Comparison of ENCODE assay signal across 11 mouse cellular contexts in genomic region chr1:78204341-78204740, GRCm38 (mm10). TPM values are rescaled to one million over a fixed set of nuclear protein-coding genes. Genes with fewer than 3 reads are reported as not detected.
DNase-seq lines count a peak whose midpoint lies in the region; ATAC-seq and TF ChIP-seq lines count a peak whose summit lies in the region.
"Had no signal": no experiment of that assay in that cellular context is flagged by ENCODE, and none has a peak within 500 bp of the region (broad histone marks: within the 10 kb centered on the region; RNA-seq: fewer than 3 reads in every experiment).

No protein-coding gene starts in this region.

- H3K9me3 ChIP-seq in kidney, postnatal 0 days (replicated peaks; ENCODE audit: low read length): no peaks in the 10 kb centered on the region
- no peaks in the 10 kb centered on the region for H3K9me3 ChIP-seq in hindbrain, embryonic 12.5 days (replicated peaks)
- H3K9me3 ChIP-seq in limb, embryonic 10.5 days (replicated peaks): no peaks in the 10 kb centered on the region
- H3K9me3 ChIP-seq in neural tube, embryonic 14.5 days (ENCODE audit: control insufficient read depth, low read length): no peaks in the 10 kb centered on the region
- H3K9me3 ChIP-seq: liver, embryonic 15.5 days had no signal

- ATAC-seq in kidney, postnatal 0 days (replicated peaks; ENCODE audit: low FRiP score, low read depth): no peak
- no peak for ATAC-seq in hindbrain, embryonic 12.5 days (ENCODE audit: low FRiP score)
- ATAC-seq in neural tube, embryonic 14.5 days (ENCODE audit: low read depth): no peak
- no peak for ATAC-seq in megakaryocyte-erythroid progenitor cell, adult 5-6 weeks (replicated peaks; ENCODE audit: low FRiP score, low TSS enrichment, poor library complexity, severe bottlenecking)

- H3K27ac ChIP-seq in kidney, postnatal 0 days: no peak overlapping the region
- no peak overlapping the region for H3K27ac ChIP-seq in kidney, adult 2 months (ENCODE audit: insufficient read depth, low read depth, low read length)
- H3K27ac ChIP-seq in hindbrain, embryonic 12.5 days: no peak overlapping the region
- no peak overlapping the region for H3K27ac ChIP-seq in limb, embryonic 10.5 days
- no peak overlapping the region for H3K27ac ChIP-seq in neural tube, embryonic 14.5 days (ENCODE audit: low read depth, low read length)
- H3K27ac ChIP-seq: liver, embryonic 15.5 days had no signal

- TF ChIP-seq CTCF in kidney, postnatal 0 days (IDR thresholded peaks at IDR 0.05; ENCODE audit: low read depth): no peak
- TF ChIP-seq CTCF in kidney, adult 2 months (conservative IDR thresholded peaks at IDR 0.05; ENCODE audit: insufficient read depth, insufficient read length, low read depth, low read length): no peak

- no peaks in the 10 kb centered on the region for H3K4me1 ChIP-seq in kidney, postnatal 0 days (replicated peaks; ENCODE audit: insufficient read depth, low read length)
- no peaks in the 10 kb centered on the region for H3K4me1 ChIP-seq in kidney, adult 2 months (ENCODE audit: control insufficient read depth, insufficient read depth, low read length)
- H3K4me1 ChIP-seq in hindbrain, embryonic 12.5 days: peaks cover 14% of the 10 kb centered on the region
- H3K4me1 ChIP-seq in limb, embryonic 10.5 days: peaks cover 16% of the 10 kb centered on the region
- H3K4me1 ChIP-seq in neural tube, embryonic 14.5 days (ENCODE audit: control insufficient read depth, insufficient read depth, low read length): 0 out of 2 replicates have a peak, but pooled peaks cover 5% of the 10 kb centered on the region
- H3K4me1 ChIP-seq: liver, embryonic 15.5 days had no signal

- H3K27me3 ChIP-seq in kidney, postnatal 0 days (ENCODE audit: insufficient read depth, low read length): peaks cover 89% of the 10 kb centered on the region
- H3K27me3 ChIP-seq in kidney, adult 2 months (replicated peaks; ENCODE audit: control insufficient read depth, insufficient read depth, low read length): peaks cover 14% of the 10 kb centered on the region
- H3K27me3 ChIP-seq in hindbrain, embryonic 12.5 days: peaks cover 87% of the 10 kb centered on the region
- peaks cover 99% of the 10 kb centered on the region for H3K27me3 ChIP-seq in limb, embryonic 10.5 days (ENCODE audit: low read depth, poor library complexity, severe bottlenecking)
- H3K27me3 ChIP-seq in neural tube, embryonic 14.5 days (ENCODE audit: control insufficient read depth, insufficient read depth, low read length): peaks cover 48% of the 10 kb centered on the region

- no peak for DNase-seq in kidney, postnatal 0 days (ENCODE audit: low spot score)
- no peak for DNase-seq in kidney, adult 2 months
- DNase-seq in limb, embryonic 10.5 days (ENCODE audit: low spot score): no peak
- no peak for DNase-seq in left cerebral cortex, adult 9 months (ENCODE audit: low spot score in 2 of 2)
- DNase-seq: cerebellum, adult 11 months had no signal

- 20% methylated on average over 4 of the region's 4 CpGs for WGBS in kidney, postnatal 0 days
- WGBS in kidney, adult 2 months: 30% methylated on average over 4 of the region's 4 CpGs
- 29% methylated on average over 4 of the region's 4 CpGs for WGBS in hindbrain, embryonic 12.5 days
- 11% methylated on average over 4 of the region's 4 CpGs for WGBS in limb, embryonic 10.5 days
- 25% methylated on average over 4 of the region's 4 CpGs for WGBS in neural tube, embryonic 14.5 days

- H3K9ac ChIP-seq in kidney, postnatal 0 days (ENCODE audit: low read depth, low read length): no peak overlapping the region
- H3K9ac ChIP-seq in hindbrain, embryonic 12.5 days: no peak overlapping the region
- H3K9ac ChIP-seq in neural tube, embryonic 14.5 days (replicated peaks; ENCODE audit: low read depth, low read length): no peak overlapping the region
- H3K9ac ChIP-seq: liver, embryonic 15.5 days had no signal

- H3K4me2 ChIP-seq in kidney, postnatal 0 days (ENCODE audit: low read length): peak overlapping the region; percentile 53; the same call in 1 of the 2 replicates
- peak overlapping the region; percentile 56 for H3K4me2 ChIP-seq in hindbrain, embryonic 12.5 days (replicated peaks)
- H3K4me2 ChIP-seq in neural tube, embryonic 14.5 days (ENCODE audit: low read depth, low read length): peak overlapping the region; percentile 46; the same call in 1 of the 2 replicates

- TF ChIP-seq POLR2A in kidney, adult 2 months (IDR thresholded peaks at IDR 0.05; ENCODE audit: low read depth, low read length): no peak

- peak overlapping the region; percentile 34 for H3K4me3 ChIP-seq in kidney, postnatal 0 days (replicated peaks; ENCODE audit: low read depth, low read length)
- no peak overlapping the region for H3K4me3 ChIP-seq in kidney, adult 2 months (ENCODE audit: insufficient read depth, low read depth, low read length)
- H3K4me3 ChIP-seq in hindbrain, embryonic 12.5 days: no peak overlapping the region
- peak overlapping the region; percentile 31; the same call in 1 of the 2 replicates for H3K4me3 ChIP-seq in limb, embryonic 10.5 days
- H3K4me3 ChIP-seq in neural tube, embryonic 14.5 days (ENCODE audit: low read depth, low read length): no peak overlapping the region

- no peaks in the 10 kb centered on the region for H3K36me3 ChIP-seq in kidney, postnatal 0 days (ENCODE audit: insufficient read depth, low read length)
- no peaks in the 10 kb centered on the region for H3K36me3 ChIP-seq in kidney, adult 2 months (ENCODE audit: control insufficient read depth, insufficient read depth, low read length)
- H3K36me3 ChIP-seq in hindbrain, embryonic 12.5 days: no peaks in the 10 kb centered on the region
- no peaks in the 10 kb centered on the region for H3K36me3 ChIP-seq in limb, embryonic 10.5 days
- H3K36me3 ChIP-seq in neural tube, embryonic 14.5 days (ENCODE audit: control insufficient read depth, insufficient read depth, low read length): no peaks in the 10 kb centered on the region
- H3K36me3 ChIP-seq: liver, embryonic 15.5 days had no signal

RNA-seq across cellular contexts. Expression of gene Pax3, which starts 7.4 kb away (rescaled TPM):
- not detected in 2 replicates for polyA plus RNA-seq in kidney, postnatal 0 days (2015; fragmentation: Nextera tagmentation; extraction: Ambion mirVana)
- polyA plus RNA-seq in kidney, adult 2 months (2012; rRNA removed): 0.08 TPM in 1 of 2 replicates, not detected in the other
- polyA plus RNA-seq in hindbrain, embryonic 12.5 days (2016; fragmentation: Nextera tagmentation; extraction: Ambion mirVana): 32.7 and 37.5 TPM in 2 replicates
- 11.5 and 12.6 TPM in 2 replicates for polyA plus RNA-seq in limb, embryonic 10.5 days (2016; fragmentation: Nextera tagmentation; extraction: Ambion mirVana)
- 4.6 and 6.3 TPM in 2 replicates for polyA plus RNA-seq in neural tube, embryonic 14.5 days (2014; fragmentation: Nextera tagmentation; extraction: Ambion mirVana)
- total RNA-seq in megakaryocyte-erythroid progenitor cell, adult 5-6 weeks (2014; fragmentation: Nextera tagmentation): not detected in 2 replicates
- total RNA-seq in megakaryocyte-erythroid progenitor cell, adult 5-6 weeks (2017): not detected in 2 replicates
- total RNA-seq: adrenal gland, adult 18-20 months had no signal
- polyA plus RNA-seq: gonadal fat pad, adult 2 months had no signal

Comparison
In these comparisons a context has a peak if more than half of its experiments do, and no peak if none do; other contexts are left out.
1. H3K4me3 ChIP-seq: peak in kidney, postnatal 0 days (single experiment) and limb, embryonic 10.5 days (single experiment); none in kidney, adult 2 months (single experiment), hindbrain, embryonic 12.5 days (single experiment) and neural tube, embryonic 14.5 days (single experiment).
2. Peak in every context shown above with its lines, with median percentiles within 50 percentile points of each other: H3K4me2 ChIP-seq.